14 mouse cellular contexts compared by ENCODE assay signal in genomic region chr3:84319504-84319903, GRCm38 (mm10). TPM values are rescaled to one million over a fixed set of nuclear protein-coding genes. Genes with fewer than 3 reads are reported as not detected.
DNase-seq lines count a peak whose midpoint lies in the region; ATAC-seq and TF ChIP-seq lines count a peak whose summit lies in the region.
"Had no signal": no experiment of that assay in that cellular context is flagged by ENCODE, and none has a peak within 500 bp of the region (broad histone marks: within the 10 kb centered on the region; RNA-seq: fewer than 3 reads in every experiment).

No protein-coding gene starts in this region.

- TF ChIP-seq EP300 in liver, postnatal 0 days (IDR thresholded peaks at IDR 0.05; ENCODE audit: low read depth) = peak; percentile 26

- no peak for DNase-seq in liver, postnatal 0 days
- peak; percentile 80 for DNase-seq in NIH3T3 (ENCODE audit: low read depth)
- no peak for DNase-seq in thymus, postnatal 36 days
- DNase-seq: cerebellum, postnatal 14 days; kidney, postnatal 4 days; liver, embryonic 13.5 days; thymus, postnatal 25 days had no signal

- no peak overlapping the region for H3K4me3 ChIP-seq in liver, postnatal 0 days (ENCODE audit: low read depth, low read length)
- H3K4me3 ChIP-seq in liver, embryonic 12.5 days = no peak overlapping the region
- H3K4me3 ChIP-seq in heart, embryonic 15.5 days = no peak overlapping the region
- no peak overlapping the region for H3K4me3 ChIP-seq in myocyte
- H3K4me3 ChIP-seq in hindbrain, embryonic 16.5 days (ENCODE audit: low read length) = no peak overlapping the region
- H3K4me3 ChIP-seq: forebrain, embryonic 12.5 days; left cerebral cortex, adult 2 months; liver, embryonic 13.5 days; stomach, embryonic 15.5 days had no signal

- H3K27me3 ChIP-seq in liver, postnatal 0 days (ENCODE audit: insufficient read depth, low read length) = no peaks in the 10 kb centered on the region
- H3K27me3 ChIP-seq in liver, embryonic 12.5 days (replicated peaks) = no peaks in the 10 kb centered on the region
- no peaks in the 10 kb centered on the region for H3K27me3 ChIP-seq in heart, embryonic 15.5 days
- no peaks in the 10 kb centered on the region for H3K27me3 ChIP-seq in myocyte (ENCODE audit: control insufficient read depth, insufficient read depth, insufficient read length)
- no peaks in the 10 kb centered on the region for H3K27me3 ChIP-seq in hindbrain, embryonic 16.5 days (replicated peaks; ENCODE audit: control insufficient read depth, insufficient read depth, low read length)
- H3K27me3 ChIP-seq: forebrain, embryonic 12.5 days; liver, embryonic 13.5 days; stomach, embryonic 15.5 days had no signal

- no peaks in the 10 kb centered on the region for H3K36me3 ChIP-seq in liver, postnatal 0 days (replicated peaks; ENCODE audit: insufficient read depth, low read length)
- no peaks in the 10 kb centered on the region for H3K36me3 ChIP-seq in liver, embryonic 12.5 days
- H3K36me3 ChIP-seq in heart, embryonic 15.5 days = no peaks in the 10 kb centered on the region
- no peaks in the 10 kb centered on the region for H3K36me3 ChIP-seq in myocyte (ENCODE audit: control insufficient read depth, insufficient read depth)
- H3K36me3 ChIP-seq in hindbrain, embryonic 16.5 days (ENCODE audit: control insufficient read depth, insufficient read depth, low read length) = no peaks in the 10 kb centered on the region
- H3K36me3 ChIP-seq: forebrain, embryonic 12.5 days; liver, embryonic 13.5 days; stomach, embryonic 15.5 days had no signal

- H3K27ac ChIP-seq in liver, postnatal 0 days (ENCODE audit: low read depth) = peak overlapping the region; percentile 36; the same call in 1 of the 2 replicates
- no peak overlapping the region for H3K27ac ChIP-seq in liver, embryonic 12.5 days
- peak overlapping the region; percentile 53 for H3K27ac ChIP-seq in heart, embryonic 15.5 days
- H3K27ac ChIP-seq in hindbrain, embryonic 16.5 days (ENCODE audit: low read depth, low read length) = no peak overlapping the region
- H3K27ac ChIP-seq: forebrain, embryonic 12.5 days; left cerebral cortex, adult 2 months; liver, embryonic 13.5 days; stomach, embryonic 15.5 days had no signal

- H3K9ac ChIP-seq in liver, postnatal 0 days (replicated peaks) = no peak overlapping the region
- H3K9ac ChIP-seq in liver, embryonic 12.5 days = no peak overlapping the region
- no peak overlapping the region for H3K9ac ChIP-seq in heart, embryonic 15.5 days
- H3K9ac ChIP-seq in hindbrain, embryonic 16.5 days (ENCODE audit: low read depth, low read length) = no peak overlapping the region
- H3K9ac ChIP-seq: forebrain, embryonic 12.5 days; liver, embryonic 13.5 days; stomach, embryonic 15.5 days had no signal

- peak; percentile 8; the same call in 1 of the 2 replicates for ATAC-seq in liver, postnatal 0 days
- no peak for ATAC-seq in liver, embryonic 12.5 days
- ATAC-seq in heart, embryonic 15.5 days (replicated peaks; ENCODE audit: insufficient number of reproducible peaks, insufficient read depth, low FRiP score, low read depth) = peak; percentile 41; the same call in 1 of the 2 replicates
- ATAC-seq in hindbrain, embryonic 16.5 days = no peak

- no peak for TF ChIP-seq POLR2A in myocyte (IDR thresholded peaks at IDR 0.05; ENCODE audit: insufficient read length, low read depth)

- H3K79me2 ChIP-seq in myocyte (ENCODE audit: control insufficient read depth, insufficient read depth) = no peaks in the 10 kb centered on the region

- no peak for TF ChIP-seq CTCF in liver, postnatal 0 days (IDR thresholded peaks at IDR 0.05; ENCODE audit: low read depth)

- peaks cover 7% of the 10 kb centered on the region; the same call in 1 of the 2 replicates for H3K4me1 ChIP-seq in liver, postnatal 0 days (ENCODE audit: insufficient read depth)
- H3K4me1 ChIP-seq in liver, embryonic 12.5 days = peaks cover 23% of the 10 kb centered on the region
- peaks cover 28% of the 10 kb centered on the region for H3K4me1 ChIP-seq in heart, embryonic 15.5 days (replicated peaks)
- H3K4me1 ChIP-seq in hindbrain, embryonic 16.5 days (ENCODE audit: control insufficient read depth, insufficient read depth, low read depth, low read length) = peaks cover 7% of the 10 kb centered on the region

- no peak overlapping the region for H3ac ChIP-seq in myocyte (ENCODE audit: control insufficient read depth, insufficient read length)

- 55% methylated on average over 3 of the region's 3 CpGs for WGBS in liver, postnatal 0 days (ENCODE audit: insufficient replicate concordance)
- WGBS in liver, embryonic 12.5 days (ENCODE audit: insufficient replicate concordance) = 58% methylated on average over 3 of the region's 3 CpGs
- 30% methylated on average over 3 of the region's 3 CpGs for WGBS in heart, embryonic 15.5 days
- WGBS in hindbrain, embryonic 16.5 days = 79% methylated on average over 3 of the region's 3 CpGs

- no peaks in the 10 kb centered on the region for H3K9me3 ChIP-seq in liver, postnatal 0 days (ENCODE audit: low read length)
- H3K9me3 ChIP-seq in liver, embryonic 12.5 days (replicated peaks) = no peaks in the 10 kb centered on the region
- H3K9me3 ChIP-seq in heart, embryonic 15.5 days (replicated peaks) = no peaks in the 10 kb centered on the region
- H3K9me3 ChIP-seq in hindbrain, embryonic 16.5 days (ENCODE audit: control insufficient read depth, low read length) = no peaks in the 10 kb centered on the region
- H3K9me3 ChIP-seq: forebrain, embryonic 12.5 days; liver, embryonic 13.5 days; stomach, embryonic 15.5 days had no signal

- no peak overlapping the region for H3K4me2 ChIP-seq in liver, postnatal 0 days (ENCODE audit: low read depth, low read length)
- no peak overlapping the region for H3K4me2 ChIP-seq in liver, embryonic 12.5 days
- H3K4me2 ChIP-seq in heart, embryonic 15.5 days = no peak overlapping the region
- H3K4me2 ChIP-seq in myocyte (ENCODE audit: low read depth) = peak overlapping the region; percentile 54
- H3K4me2 ChIP-seq in hindbrain, embryonic 16.5 days (ENCODE audit: low read length) = no peak overlapping the region
- H3K4me2 ChIP-seq: forebrain, embryonic 12.5 days; liver, embryonic 13.5 days; stomach, embryonic 15.5 days had no signal

TF ChIP-seq in myocyte, 11 proteins besides CTCF, POLR2A, EP300 and RAD21:
- TF ChIP-seq MYOD1 (IDR thresholded peaks at IDR 0.05; ENCODE audit: control insufficient read depth in 1 of 3, insufficient read length in 2 of 3, low read depth in 2 of 3) (peak in 1 of 3 experiments; percentile 37), TCF12 (IDR thresholded peaks at IDR 0.05; ENCODE audit: insufficient read depth, poor library complexity, severe bottlenecking) (no peak), MYOG (IDR thresholded peaks at IDR 0.05; ENCODE audit: control insufficient read depth in 1 of 3, insufficient read depth in 1 of 3, insufficient read length in 2 of 3, low read depth in 2 of 3) (peak in 1 of 3 experiments; percentile 64)
TF ChIP-seq in myocyte: peak in this region for 2.

RNA-seq across cellular contexts. Expression of gene Trim2, which starts 12.8 kb away (rescaled TPM):
- polyA plus RNA-seq in liver, postnatal 0 days (2015; fragmentation: Nextera tagmentation; extraction: Ambion mirVana) = 2.7 and 2.9 TPM in 2 replicates
- polyA plus RNA-seq in liver, embryonic 12.5 days (2016; fragmentation: Nextera tagmentation; extraction: Ambion mirVana) = 4.0 and 5.2 TPM in 2 replicates
- 7.9 and 11.9 TPM in 2 replicates for polyA plus RNA-seq in heart, embryonic 15.5 days (2015; fragmentation: Nextera tagmentation; extraction: Ambion mirVana)
- 3.2 TPM for polyA plus RNA-seq in myocyte (2012; fragmentation: generic; extraction: Trizol)
- polyA plus RNA-seq in hindbrain, embryonic 16.5 days (2015; fragmentation: Nextera tagmentation; extraction: Ambion mirVana) = 151 and 154 TPM in 2 replicates

Comparison
In these comparisons a context has a peak if more than half of its experiments do, and no peak if none do; other contexts are left out.
1. ATAC-seq: peak in liver, postnatal 0 days (single experiment) and heart, embryonic 15.5 days (single experiment); none in liver, embryonic 12.5 days (single experiment) and hindbrain, embryonic 16.5 days (single experiment).
2. H3K27ac ChIP-seq: peak in liver, postnatal 0 days (single experiment) and heart, embryonic 15.5 days (single experiment); none in liver, embryonic 12.5 days (single experiment) and hindbrain, embryonic 16.5 days (single experiment).
3. RNA of gene Trim2, which starts 12.8 kb away (polyA plus RNA-seq): 151 to 154 TPM in hindbrain, embryonic 16.5 days; 7.9 to 11.9 TPM in heart, embryonic 15.5 days, 4.0 to 5.2 TPM in liver, embryonic 12.5 days, 3.2 TPM in myocyte (single experiment) and 2.7 to 2.9 TPM in liver, postnatal 0 days; every median in the first group is over 10 times any median in the second.